Mouse (Mus musculus) E14TG2a.4 (cell line): ENCODE results near the gene Rab3gap2.

Source experiments
- CTCF ChIP-seq: conservative IDR thresholded peaks from 2 replicates; pipeline ENCODE4 v1.5.1; 2014; ENCODE audit warnings: low read length
- NANOG ChIP-seq: IDR thresholded peaks from 2 replicates; pipeline ENCODE4 v1.6.1; 2014; ENCODE audit warnings: borderline replicate concordance, low read length, mixed read lengths
- POU5F1 ChIP-seq: IDR thresholded peaks from 2 replicates; pipeline ENCODE4 v1.6.1; 2014; ENCODE audit warnings: low read length, borderline replicate concordance

GRCm38 (mm10) chr1:185271373-185271772, 67.5 kb downstream of the Rab3gap2 start:
- TF ChIP-seq CTCF (no peak), POU5F1 (no peak), NANOG (no peak)
